Mouse (Mus musculus) lung, adult 2 months (tissue): ENCODE results near the gene Dusp1.

ENCODE experiments used
- CTCF ChIP-seq: fragments of 200-500 bp; IDR thresholded peaks from 2 replicates; pipeline ENCODE4 v1.5.1; 2011; ENCODE audit warnings: mild to moderate bottlenecking, low read length, control low read depth; ENCODE audit not compliant: insufficient read depth
- POLR2A ChIP-seq: fragments of 200-500 bp; IDR thresholded peaks from 2 replicates; pipeline ENCODE4 v1.6.1; 2011; ENCODE audit warnings: low read depth, mild to moderate bottlenecking, control low read depth, low read length, borderline replicate concordance; ENCODE audit errors: extremely low read depth

DNA sequence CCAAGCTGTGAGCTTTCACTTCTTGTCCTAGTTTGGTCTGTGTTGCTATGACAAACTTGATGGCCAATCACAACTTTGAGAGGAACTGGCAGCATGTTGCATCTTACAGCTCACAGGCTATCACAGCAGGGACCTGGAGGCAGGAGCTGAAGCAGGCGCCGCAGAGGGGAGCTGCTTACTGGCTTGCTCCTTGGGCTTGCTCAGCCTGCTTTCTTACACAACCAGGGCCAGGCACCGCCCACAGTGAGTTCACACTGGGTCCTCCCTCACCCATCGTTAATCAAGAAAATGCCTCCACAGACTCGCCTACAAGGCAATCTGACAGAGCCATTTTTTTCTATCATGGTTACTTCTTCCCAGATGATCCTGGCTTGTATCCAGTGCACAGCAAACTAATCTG is 74.7 kb downstream of the Dusp1 start:
- no peak for TF ChIP-seq POLR2A
- no peak for TF ChIP-seq CTCF
